Mouse (Mus musculus) embryonic facial prominence, embryonic 15.5 days (tissue): ENCODE data around the gene Stk33. TPM values are rescaled to one million over a fixed set of nuclear protein-coding genes. Genes with fewer than 3 reads are reported as not detected.
"Not testable (repeated sequence)": the region's sequence is repeated elsewhere in the genome, so short reads cannot be mapped to it uniquely, and the experiment has no call there.

Experiments
- ATAC-seq: fragments of 200-750 bp; cut with Nextera tagmentation; 2 replicates; pipeline ENCODE4 v1.8.0; 2017; ENCODE audit warnings: low read depth, moderate TSS enrichment; ENCODE audit not compliant: insufficient number of reproducible peaks, low FRiP score, low TSS enrichment
- H3K27ac ChIP-seq: fragments of 300-500 bp; sonication (generic); replicated peaks from 2 replicates; pipeline ENCODE4 v1.5.1; 2015; ENCODE audit warnings: mild to moderate bottlenecking, inconsistent platforms
- H3K27me3 ChIP-seq: fragments of 300-500 bp; sonication (generic); 2 replicates; pipeline ENCODE4 v1.6.1; 2015; ENCODE audit warnings: inconsistent platforms
- H3K36me3 ChIP-seq: fragments of 300-500 bp; sonication (generic); 2 replicates; pipeline ENCODE4 v1.6.1; 2015; ENCODE audit warnings: mild to moderate bottlenecking, inconsistent platforms
- H3K4me1 ChIP-seq: fragments of 300-500 bp; sonication (generic); 2 replicates; pipeline ENCODE4 v1.6.1; 2015; ENCODE audit warnings: inconsistent platforms
- H3K4me2 ChIP-seq: fragments of 300-500 bp; sonication (generic); replicated peaks from 2 replicates; pipeline ENCODE4 v1.6.1; 2015; ENCODE audit warnings: mild to moderate bottlenecking, inconsistent platforms
- H3K4me3 ChIP-seq: fragments of 300-500 bp; sonication (generic); replicated peaks from 2 replicates; pipeline ENCODE4 v1.5.1; 2015; ENCODE audit warnings: mild to moderate bottlenecking, inconsistent platforms
- H3K9ac ChIP-seq: fragments of 300-500 bp; sonication (generic); 2 replicates; pipeline ENCODE4 v1.6.1; 2015; ENCODE audit warnings: inconsistent platforms
- H3K9me3 ChIP-seq: fragments of 300-500 bp; sonication (generic); replicated peaks from 2 replicates; pipeline ENCODE4 v1.6.1; 2016; ENCODE audit warnings: inconsistent platforms
- WGBS: fragments of 180-500 bp; shearing (Covaris S2); methylation state at CpG from one replicate; pipeline ENCODE4 v1.1.7; 2015; 5-methylcytosine and 5-hydroxymethylcytosine counted together
- polyA plus RNA-seq: library from polyadenylated mRNA; unstranded; fragments of >200 nt; fragmentation: Nextera tagmentation; extraction: Ambion mirVana; gene quantifications from 2 replicates; pipeline ENCODE4 v1.2.1, GENCODE M21; 2015

The Stk33 gene
- polyA plus RNA-seq, 1 experiment from 2014 or later, result 5.3 TPM

DNA sequence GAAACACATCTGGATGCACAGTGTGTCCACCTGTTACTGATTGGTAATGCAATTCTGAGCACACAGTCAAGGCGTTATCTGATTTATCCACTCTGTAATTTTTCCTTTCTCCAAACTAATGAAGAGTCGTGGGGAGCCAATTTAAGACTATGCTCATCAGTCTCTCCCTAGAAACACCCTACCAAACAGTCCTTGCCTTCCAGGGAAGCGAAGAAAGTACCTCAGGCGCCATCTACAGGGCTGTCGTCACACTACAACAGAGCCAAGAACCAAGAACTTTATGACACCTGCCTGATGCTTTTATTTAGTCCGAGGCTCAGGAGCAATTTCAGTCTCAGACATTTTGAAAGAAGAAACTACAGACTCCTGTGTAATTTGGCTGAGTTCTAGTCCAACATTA is 6.1 kb upstream of the Stk33 start:
- Histone ChIP-seq H3K9me3 (no peaks in the 10 kb centered on the region), H3K27ac (no peak overlapping the region), H3K36me3 (no peaks in the 10 kb centered on the region), H3K4me1 (0 out of 2 replicates have a peak, but pooled peaks cover under 1% of the 10 kb centered on the region), H3K4me2 (no peak overlapping the region), H3K4me3 (no peak overlapping the region), H3K27me3 (no peaks in the 10 kb centered on the region), H3K9ac (no peak overlapping the region)
- ATAC-seq, result no peak
- 12% methylated on average over 6 of the region's 6 CpGs for WGBS

- no peak overlapping the region for H3K9ac ChIP-seq
- H3K4me1 ChIP-seq, result peaks cover 19% of the 10 kb centered on the region
- no peak overlapping the region for H3K4me3 ChIP-seq
- 62% methylated on average over 5 of the region's 5 CpGs for WGBS
- no peaks in the 10 kb centered on the region for H3K36me3 ChIP-seq
- ATAC-seq, result no peak
- no peak overlapping the region for H3K4me2 ChIP-seq
- H3K27me3 ChIP-seq, result peaks cover 6% of the 10 kb centered on the region
- H3K9me3 ChIP-seq, result no peaks in the 10 kb centered on the region
- H3K27ac ChIP-seq, result no peak overlapping the region
These were observed 3.9 kb upstream of the Stk33 start for GRCm38 (mm10) chr7:109442739-109443138.

DNA sequence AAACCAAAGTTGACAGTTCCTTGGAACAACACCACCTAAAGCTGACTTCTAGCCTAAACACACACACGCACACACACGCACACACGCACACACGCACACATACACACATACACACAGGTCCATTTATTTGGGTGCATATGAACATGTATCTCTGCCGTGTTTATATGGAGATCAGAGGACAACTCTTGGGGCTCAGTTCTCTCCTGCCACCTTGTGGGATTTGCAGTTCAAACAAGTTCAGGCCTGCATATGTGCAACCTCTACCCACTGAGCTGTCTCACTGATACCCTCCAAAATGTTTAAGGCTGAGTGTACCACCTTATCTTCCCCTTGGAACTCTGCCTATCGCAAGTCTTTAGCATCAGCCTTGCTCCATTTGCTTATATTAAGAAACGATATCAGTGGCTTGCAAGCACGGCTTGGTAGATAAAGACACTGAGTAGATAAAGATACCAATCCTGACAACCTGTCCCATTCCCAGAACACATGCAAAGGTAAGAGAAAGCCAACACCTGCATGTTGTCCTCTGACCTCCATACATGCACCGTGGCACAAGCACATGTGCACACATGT is 1.9 kb upstream of the Stk33 start:
- H3K4me3 ChIP-seq, result no peak overlapping the region
- H3K9ac ChIP-seq, result no peak overlapping the region
- H3K27ac ChIP-seq, result no peak overlapping the region
- peaks cover 19% of the 10 kb centered on the region for H3K4me1 ChIP-seq
- H3K36me3 ChIP-seq, result no peaks in the 10 kb centered on the region
- no peak for ATAC-seq
- whole genome bisulfite sequencing, result 83% methylated on average over 9 of the region's 9 CpGs
- no peak overlapping the region for H3K4me2 ChIP-seq
- no peaks in the 10 kb centered on the region for H3K9me3 ChIP-seq
- peaks cover 6% of the 10 kb centered on the region for H3K27me3 ChIP-seq

DNA sequence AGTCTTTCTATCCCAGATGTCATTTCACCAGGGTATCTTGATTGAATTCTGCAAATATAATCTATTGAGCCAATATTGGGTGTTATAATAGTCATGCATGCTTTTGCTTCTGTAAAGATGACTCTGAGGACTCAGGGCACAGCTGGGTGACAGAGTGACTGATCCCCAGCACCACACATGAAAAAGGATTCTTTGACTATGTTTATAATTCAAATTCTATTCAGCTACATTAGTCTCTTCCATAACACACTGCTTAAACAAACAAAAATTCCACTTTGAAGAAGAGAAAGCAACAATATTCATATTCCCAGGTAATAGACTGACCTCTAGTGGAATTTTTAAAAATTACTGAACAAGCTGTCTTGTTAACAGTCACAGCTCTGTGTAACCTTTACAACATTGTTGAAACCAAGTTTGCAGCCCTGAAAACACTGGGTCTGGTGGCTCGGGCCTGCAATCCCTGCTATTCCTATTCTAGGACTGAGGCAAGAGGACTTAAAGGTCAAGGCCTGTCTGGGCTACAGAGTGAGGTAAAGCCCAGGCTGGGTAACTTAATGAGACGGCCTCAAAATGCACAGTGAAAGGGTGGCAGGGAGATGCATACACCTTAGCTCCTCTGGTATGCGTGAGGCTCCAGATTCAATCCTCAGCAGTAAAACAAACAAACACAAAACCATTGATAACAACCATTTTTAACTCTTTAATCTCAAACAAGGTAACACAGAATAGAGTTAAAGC is 14.3 kb downstream of the Stk33 start:
- no peak overlapping the region for H3K4me2 ChIP-seq
- ATAC-seq, result no peak

DNA sequence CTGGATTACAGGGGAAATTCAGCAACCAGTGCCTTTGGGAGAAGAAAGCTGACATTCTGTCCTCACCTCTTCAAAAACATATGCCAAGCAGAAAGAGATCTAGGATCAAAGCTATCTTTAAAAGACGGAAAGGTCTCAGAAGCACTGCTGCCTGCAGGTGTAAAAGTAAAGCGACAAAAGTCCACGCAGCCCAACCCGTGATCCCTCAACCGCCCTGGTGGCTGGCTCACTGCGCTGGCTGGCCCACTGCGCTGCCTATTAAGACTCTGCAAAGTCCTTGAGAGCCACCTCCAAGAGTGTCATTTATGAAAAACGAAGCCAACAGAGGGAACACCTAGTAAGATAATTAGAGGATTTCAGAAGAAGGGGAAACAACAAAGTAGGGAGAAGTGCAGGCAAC is 16.1 kb downstream of the Stk33 start:
- ATAC-seq, result no peak
- Histone ChIP-seq H3K4me1 (no peaks in the 10 kb centered on the region), H3K4me2 (no peak overlapping the region), H3K27ac (no peak overlapping the region), H3K36me3 (no peaks in the 10 kb centered on the region), H3K4me3 (no peak overlapping the region), H3K9ac (no peak overlapping the region), H3K9me3 (no peaks in the 10 kb centered on the region), H3K27me3 (no peaks in the 10 kb centered on the region)
- WGBS, result 67% methylated on average over 8 of the region's 8 CpGs

More for the DNA sequence above, 14.3 kb downstream of the Stk33 start:
- WGBS, result 60% methylated on average over 3 of the region's 3 CpGs
- Histone ChIP-seq H3K9me3 (no peaks in the 10 kb centered on the region), H3K9ac (no peak overlapping the region), H3K4me1 (no peaks in the 10 kb centered on the region), H3K36me3 (no peaks in the 10 kb centered on the region), H3K27me3 (no peaks in the 10 kb centered on the region), H3K4me3 (no peak overlapping the region), H3K27ac (no peak overlapping the region)

DNA sequence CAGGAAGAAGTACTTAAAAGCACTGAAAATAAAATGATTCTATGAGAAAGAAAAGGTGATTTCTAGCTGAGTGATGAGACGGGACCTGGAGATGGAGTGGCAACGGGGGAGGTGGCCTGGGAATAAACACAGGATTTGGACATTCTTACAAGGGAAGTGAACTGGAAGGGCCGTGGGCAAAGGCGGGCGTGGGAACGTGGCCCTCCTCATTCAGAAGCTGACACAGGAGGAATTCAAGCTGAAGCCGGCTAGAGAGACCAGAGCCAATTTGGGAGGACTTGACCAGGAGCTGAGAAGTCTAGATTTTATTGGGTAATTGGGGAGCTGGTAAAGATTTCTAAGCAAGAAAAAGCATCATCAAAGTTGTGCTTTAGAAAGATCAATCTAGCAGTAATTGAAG is 33.4 kb downstream of the Stk33 start:
- Histone ChIP-seq H3K4me1 (no peaks in the 10 kb centered on the region), H3K4me2 (no peak overlapping the region), H3K9me3 (no peaks in the 10 kb centered on the region), H3K27ac (no peak overlapping the region), H3K4me3 (no peak overlapping the region), H3K27me3 (no peaks in the 10 kb centered on the region), H3K36me3 (no peaks in the 10 kb centered on the region), H3K9ac (no peak overlapping the region)
- WGBS, result 56% methylated on average over 7 of the region's 7 CpGs
- ATAC-seq, result no peak

DNA sequence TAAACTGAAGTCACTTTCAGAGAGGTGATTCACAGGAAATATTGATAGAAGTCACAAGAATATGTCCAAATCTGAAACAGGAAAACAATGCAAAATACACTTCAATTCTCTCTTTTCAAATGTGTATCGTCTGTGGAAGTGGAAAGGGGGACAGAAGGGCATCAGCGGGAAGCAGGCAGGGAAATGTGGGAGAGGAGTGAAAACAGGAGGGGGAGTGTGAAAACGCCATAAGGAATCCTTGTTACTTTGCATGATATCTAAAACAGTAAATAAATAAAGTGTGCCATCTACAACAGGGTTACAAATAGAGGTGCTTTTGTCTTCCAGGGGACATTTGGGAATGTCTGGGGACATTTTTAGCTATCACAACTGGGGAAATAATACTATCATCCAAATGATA is 39.6 kb downstream of the Stk33 start:
- H3K27ac ChIP-seq, result no peak overlapping the region
- ATAC-seq, result no peak
- no peaks in the 10 kb centered on the region for H3K9me3 ChIP-seq
- no peak overlapping the region for H3K4me3 ChIP-seq
- H3K9ac ChIP-seq, result no peak overlapping the region
- WGBS, result 72% methylated on average over 3 of the region's 3 CpGs
- no peaks in the 10 kb centered on the region for H3K36me3 ChIP-seq
- H3K27me3 ChIP-seq, result no peaks in the 10 kb centered on the region
- H3K4me2 ChIP-seq, result no peak overlapping the region
- H3K4me1 ChIP-seq, result no peaks in the 10 kb centered on the region

GRCm38 (mm10) chr7:109381131-109381530 is 57.8 kb downstream of the Stk33 start:
- no peaks in the 10 kb centered on the region for H3K4me1 ChIP-seq
- H3K27me3 ChIP-seq, result no peaks in the 10 kb centered on the region
- WGBS, result 47% methylated on average over 1 of the region's 1 CpGs
- H3K9me3 ChIP-seq, result no peaks in the 10 kb centered on the region
- no peak overlapping the region for H3K4me2 ChIP-seq
- H3K27ac ChIP-seq, result no peak overlapping the region
- H3K36me3 ChIP-seq, result no peaks in the 10 kb centered on the region
- H3K9ac ChIP-seq, result no peak overlapping the region
- no peak for ATAC-seq
- no peak overlapping the region for H3K4me3 ChIP-seq

GRCm38 (mm10) chr7:109373556-109373955 is 65.3 kb downstream of the Stk33 start:
- not testable (repeated sequence) for H3K27ac ChIP-seq, H3K4me1 ChIP-seq, H3K9ac ChIP-seq, H3K4me2 ChIP-seq, H3K36me3 ChIP-seq, H3K9me3 ChIP-seq, H3K27me3 ChIP-seq, H3K4me3 ChIP-seq, ATAC-seq
- 83% methylated on average over 6 of the region's 6 CpGs for WGBS

- 58% methylated on average over 5 of the region's 5 CpGs for WGBS
- no peak for ATAC-seq
These were observed 80.3 kb downstream of the Stk33 start for GRCm38 (mm10) chr7:109358435-109359187.

GRCm38 (mm10) chr7:109357877-109358276 is 81.0 kb downstream of the Stk33 start:
- Histone ChIP-seq H3K4me3 (no peak overlapping the region), H3K36me3 (no peaks in the 10 kb centered on the region), H3K4me2 (no peak overlapping the region), H3K27ac (no peak overlapping the region), H3K9ac (no peak overlapping the region), H3K4me1 (no peaks in the 10 kb centered on the region), H3K27me3 (no peaks in the 10 kb centered on the region), H3K9me3 (no peaks in the 10 kb centered on the region)
- ATAC-seq, result no peak
- 86% methylated on average over 1 of the region's 1 CpGs for WGBS

More at GRCm38 (mm10) chr7:109358435-109359187, 80.3 kb downstream of the Stk33 start:
- no peak overlapping the region for H3K4me3 ChIP-seq
- H3K27ac ChIP-seq, result no peak overlapping the region
- no peaks in the 10 kb centered on the region for H3K4me1 ChIP-seq
- no peak overlapping the region for H3K4me2 ChIP-seq
- H3K9me3 ChIP-seq, result no peaks in the 10 kb centered on the region
- H3K36me3 ChIP-seq, result no peaks in the 10 kb centered on the region
- no peaks in the 10 kb centered on the region for H3K27me3 ChIP-seq
- H3K9ac ChIP-seq, result no peak overlapping the region
